8 mouse cellular contexts compared by ENCODE assay signal in the genomic region with DNA sequence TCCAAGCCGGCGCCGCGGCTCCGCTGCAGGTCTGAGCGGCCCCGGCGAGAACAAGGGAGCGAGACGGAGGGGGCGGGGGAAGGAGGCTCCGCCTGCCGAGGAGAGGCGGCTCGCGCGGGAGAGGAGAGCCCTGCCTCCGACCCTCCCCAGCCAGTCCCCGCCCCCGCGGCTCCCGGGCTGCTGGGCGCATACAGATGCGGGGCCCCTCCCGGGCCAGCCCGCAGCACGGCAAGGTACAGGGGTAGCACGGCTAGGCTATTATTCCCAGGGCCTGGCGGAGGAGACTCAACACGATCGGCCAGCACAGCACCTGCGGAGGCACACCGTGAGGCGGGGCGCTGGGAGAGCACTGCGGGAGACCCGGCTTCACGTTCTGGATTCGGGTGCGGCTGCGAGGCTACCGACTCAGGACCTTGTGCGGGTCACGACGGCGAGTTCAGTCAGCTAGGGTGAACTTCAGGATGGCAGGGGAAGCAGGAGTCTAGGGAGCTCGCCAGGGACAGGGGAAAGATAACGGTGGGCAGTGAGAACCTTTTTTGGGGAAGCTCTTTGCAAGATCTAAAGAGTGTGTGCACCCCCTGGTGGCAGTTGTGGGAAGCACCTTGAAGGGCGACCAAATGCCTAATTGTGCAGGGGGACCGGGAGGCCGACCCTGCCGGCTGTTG. TPM values are rescaled to one million over a fixed set of nuclear protein-coding genes. Genes with fewer than 3 reads are reported as not detected.
DNase-seq lines count a peak whose midpoint lies in the region; ATAC-seq and TF ChIP-seq lines count a peak whose summit lies in the region.

Cdh24 (minus strand) TSS at position 60 of the 665 bp plus-strand sequence.

- intact Hi-C loops in gastrocnemius, adult 2 months (cut with DNase I), result loop anchor here (5.0 to 10.0 kb wide), 2 partner anchors 59 to 417 kb away; no protein-coding TSS in a partner anchor

- DNase-seq in gastrocnemius, adult 2 months, result peak; percentile 91
- peak; percentile 96 for DNase-seq in hindbrain, postnatal 0 days (ENCODE audit: low spot score)
- DNase-seq in left cerebral cortex, adult 18-20 months (ENCODE audit: low spot score in 2 of 2), result peak; percentile 91 to 92
- DNase-seq in lung, postnatal 4 days, result peak; percentile 92 to 93
- DNase-seq in retina, postnatal 1 day, result peak; percentile 92
- peak; percentile 86 to 92 for DNase-seq in urinary bladder, adult 18-20 months (ENCODE audit: low spot score in 2 of 2)

- H3K9ac ChIP-seq in hindbrain, postnatal 0 days (replicated peaks; ENCODE audit: low read length), result peak within 1 kb of the TSS; percentile 90

- no peaks in the 10 kb centered on the region for H3K9me3 ChIP-seq in hindbrain, postnatal 0 days (ENCODE audit: low read length)

- WGBS in hindbrain, postnatal 0 days, result under 1% methylated on average over 44 of the region's 52 CpGs

- H3K4me3 ChIP-seq in gastrocnemius, adult 2 months, result peak within 1 kb of the TSS; percentile 76
- peak within 1 kb of the TSS; percentile 80 for H3K4me3 ChIP-seq in hindbrain, postnatal 0 days (ENCODE audit: low read length)

- peak; percentile 85 for TF ChIP-seq CTCF in gastrocnemius, adult 2 months (IDR thresholded peaks at IDR 0.05)
- peak; percentile 92 for TF ChIP-seq CTCF in hindbrain, postnatal 0 days (IDR thresholded peaks at IDR 0.05; ENCODE audit: low read depth)

- H3K27me3 ChIP-seq in hindbrain, postnatal 0 days (ENCODE audit: insufficient read depth, low read length), result no peaks in the 10 kb centered on the region

- no peaks in the 10 kb centered on the region; the same call in 1 of the 2 replicates for H3K4me1 ChIP-seq in hindbrain, postnatal 0 days (ENCODE audit: insufficient read depth, low read length)

- H3K27ac ChIP-seq in gastrocnemius, adult 2 months, result peak within 1 kb of the TSS; percentile 4; the same call in 1 of the 2 replicates
- peak within 1 kb of the TSS; percentile 78 for H3K27ac ChIP-seq in hindbrain, postnatal 0 days

- H3K4me2 ChIP-seq in hindbrain, postnatal 0 days (ENCODE audit: low read depth, low read length), result peak within 1 kb of the TSS; percentile 96

- peak; percentile 90 for ATAC-seq in activated CD4-positive, CD25-positive, alpha-beta regulatory T cell, adult 4 months
- ATAC-seq in common myeloid progenitor, adult 5-6 weeks (replicated peaks; ENCODE audit: low read depth, poor library complexity, severe bottlenecking), result peak; percentile 76
- ATAC-seq in hindbrain, postnatal 0 days, result peak; percentile 87

- peaks cover 43% of the 10 kb centered on the region for H3K36me3 ChIP-seq in hindbrain, postnatal 0 days (ENCODE audit: insufficient read depth, low read length)

RNA-seq across cellular contexts. Expression of gene Cdh24, which starts in this region (rescaled TPM):
- under 1 TPM; 0.16 to 0.31 TPM for polyA plus RNA-seq in activated CD4-positive, CD25-positive, alpha-beta regulatory T cell, adult 4 months (2017; shearing (Covaris generic))
- 0.46 and 0.58 TPM in 2 replicates for total RNA-seq in common myeloid progenitor, adult 5-6 weeks (2017)
- under 1 TPM; 0.46 to 0.53 TPM for total RNA-seq in gastrocnemius, adult 2 months (2021)
- total RNA-seq in hindbrain, postnatal 0 days (2014; rRNA removed), result 42.7 and 49.2 TPM in 2 replicates
- polyA plus RNA-seq in hindbrain, postnatal 0 days (2015; fragmentation: Nextera tagmentation; extraction: Ambion mirVana), result 7.2 and 7.6 TPM in 2 replicates
- total RNA-seq in left cerebral cortex, adult 18-20 months (2021), result 1 to 10 TPM; 8.4 to 9.2 TPM

Comparison
In these comparisons a context has a peak if more than half of its experiments do, and no peak if none do; other contexts are left out.
1. Peak in every context shown above with its lines: DNase-seq, ATAC-seq, H3K4me3 ChIP-seq and H3K27ac ChIP-seq.
2. Peak in ATAC-seq in activated CD4-positive, CD25-positive, alpha-beta regulatory T cell, adult 4 months; RNA of the gene not detected or under 1 TPM.
3. Peak in ATAC-seq in common myeloid progenitor, adult 5-6 weeks; RNA of the gene not detected or under 1 TPM.
4. Peak in DNase-seq, H3K4me3 ChIP-seq and H3K27ac ChIP-seq in gastrocnemius, adult 2 months; RNA of the gene not detected or under 1 TPM.